Mouse (Mus musculus) hindbrain, embryonic 12.5 days (tissue): ENCODE data around the gene Smg6. TPM values are rescaled to one million over a fixed set of nuclear protein-coding genes. Genes with fewer than 3 reads are reported as not detected.
A peak's percentile ranks its signal among the peaks of the same experiment; 100 is the strongest.

Experiments
- ATAC-seq: fragments of 200-750 bp; cut with Nextera tagmentation; 2 replicates; pipeline ENCODE4 v1.8.0; 2017; ENCODE audit warnings: moderate TSS enrichment; ENCODE audit not compliant: low FRiP score
- H3K27ac ChIP-seq: fragments of 300-500 bp; sonication (generic); 2 replicates; pipeline ENCODE4 v1.5.1; 2016; ENCODE audit warnings: mild to moderate bottlenecking
- H3K27me3 ChIP-seq: fragments of 300-500 bp; sonication (generic); 2 replicates; pipeline ENCODE4 v1.6.1; 2016; ENCODE audit warnings: mild to moderate bottlenecking
- H3K36me3 ChIP-seq: fragments of 300-500 bp; sonication (generic); 2 replicates; pipeline ENCODE4 v1.6.1; 2016; ENCODE audit warnings: mild to moderate bottlenecking
- H3K4me1 ChIP-seq: fragments of 300-500 bp; sonication (generic); 2 replicates; pipeline ENCODE4 v1.6.1; 2016
- H3K4me2 ChIP-seq: fragments of 300-500 bp; sonication (generic); replicated peaks from 2 replicates; pipeline ENCODE4 v1.6.1; 2016; ENCODE audit warnings: mild to moderate bottlenecking
- H3K4me3 ChIP-seq: fragments of 300-500 bp; sonication (generic); 2 replicates; pipeline ENCODE4 v1.5.1; 2016; ENCODE audit warnings: mild to moderate bottlenecking
- H3K9ac ChIP-seq: fragments of 300-500 bp; sonication (generic); 2 replicates; pipeline ENCODE4 v1.6.1; 2016; ENCODE audit warnings: mild to moderate bottlenecking, moderate library complexity
- H3K9me3 ChIP-seq: fragments of 300-500 bp; sonication (generic); replicated peaks from 2 replicates; pipeline ENCODE4 v1.6.1; 2016; ENCODE audit warnings: mild to moderate bottlenecking
- WGBS: fragments of 180-500 bp; shearing (Covaris S2); methylation state at CpG from one replicate; pipeline ENCODE4 v1.1.7; 2016; 5-methylcytosine and 5-hydroxymethylcytosine counted together
- polyA plus RNA-seq: library from polyadenylated mRNA; unstranded; fragments of >200 nt; fragmentation: Nextera tagmentation; extraction: Ambion mirVana; gene quantifications from 2 replicates; pipeline ENCODE4 v1.2.1, GENCODE M21; 2016

Smg6 gene
- polyA plus RNA-seq, 1 experiment from 2014 or later = 23.6 TPM

GRCm38 (mm10) chr11:75013764-75014695 is 88.4 kb downstream of the Smg6 start:
- Histone ChIP-seq H3K4me1 (peaks cover 31% of the 10 kb centered on the region), H3K36me3 (no peaks in the 10 kb centered on the region), H3K4me3 (no peak overlapping the region), H3K27me3 (no peaks in the 10 kb centered on the region), H3K9me3 (no peaks in the 10 kb centered on the region), H3K27ac (peak overlapping the region; percentile 36), H3K9ac (no peak overlapping the region), H3K4me2 (no peak overlapping the region)
- 81% methylated on average over 12 of the region's 12 CpGs for WGBS
- no peak for ATAC-seq

DNA sequence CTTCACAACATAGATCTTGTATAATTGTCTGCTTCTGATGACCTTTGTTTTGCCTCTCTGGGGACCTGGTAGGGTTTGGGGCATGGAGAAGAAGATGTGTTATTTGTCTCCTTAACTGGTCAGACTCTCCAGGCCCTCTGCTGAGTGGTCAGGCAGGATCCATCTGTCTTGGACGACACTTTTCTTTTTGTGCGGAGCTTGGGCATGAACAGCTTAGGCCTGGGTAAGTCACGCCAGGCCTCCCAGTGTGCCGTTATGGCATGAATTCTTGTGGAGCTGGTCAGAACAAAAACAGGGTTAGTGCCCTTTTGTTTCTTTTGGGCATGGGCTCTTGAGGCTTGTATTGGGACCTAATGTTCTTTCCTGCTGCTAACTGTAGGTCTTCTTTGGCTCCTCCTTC is 89.2 kb downstream of the Smg6 start:
- Histone ChIP-seq H3K27me3 (no peaks in the 10 kb centered on the region), H3K4me3 (no peak overlapping the region), H3K27ac (peak overlapping the region; percentile 36; the same call in 1 of the 2 replicates), H3K9ac (no peak overlapping the region), H3K9me3 (no peaks in the 10 kb centered on the region), H3K4me1 (peaks cover 31% of the 10 kb centered on the region), H3K4me2 (no peak overlapping the region), H3K36me3 (no peaks in the 10 kb centered on the region)
- no peak for ATAC-seq
- 34% methylated on average over 4 of the region's 4 CpGs for WGBS

DNA sequence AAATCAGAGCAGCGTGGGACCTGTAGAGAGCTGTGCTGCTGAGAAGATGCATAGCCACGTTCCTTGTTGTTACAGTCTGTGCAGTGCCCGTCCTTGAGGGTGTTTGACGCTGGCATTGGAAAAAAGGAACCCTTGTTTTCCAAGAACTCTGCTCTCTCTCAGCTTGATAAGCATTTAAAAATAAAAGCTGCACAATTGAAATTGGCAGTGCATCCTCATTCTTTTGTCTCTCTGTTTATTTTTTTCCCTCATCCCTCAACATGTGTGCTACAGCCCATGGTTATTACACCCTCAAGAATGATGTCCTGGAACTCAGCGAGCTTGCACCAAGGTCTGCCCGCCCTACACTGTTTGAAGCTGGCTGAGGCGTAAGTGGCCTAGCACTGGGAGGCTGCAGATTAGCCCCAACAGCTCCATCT is 89.8 kb downstream of the Smg6 start:
- H3K9me3 ChIP-seq = no peaks in the 10 kb centered on the region
- H3K36me3 ChIP-seq = no peaks in the 10 kb centered on the region
- peaks cover 31% of the 10 kb centered on the region for H3K4me1 ChIP-seq
- H3K4me3 ChIP-seq = no peak overlapping the region
- 75% methylated on average over 7 of the region's 7 CpGs for WGBS
- peak overlapping the region; percentile 35; the same call in 1 of the 2 replicates for H3K27ac ChIP-seq
- no peak overlapping the region for H3K4me2 ChIP-seq
- no peak for ATAC-seq
- H3K9ac ChIP-seq = no peak overlapping the region
- H3K27me3 ChIP-seq = no peaks in the 10 kb centered on the region

DNA sequence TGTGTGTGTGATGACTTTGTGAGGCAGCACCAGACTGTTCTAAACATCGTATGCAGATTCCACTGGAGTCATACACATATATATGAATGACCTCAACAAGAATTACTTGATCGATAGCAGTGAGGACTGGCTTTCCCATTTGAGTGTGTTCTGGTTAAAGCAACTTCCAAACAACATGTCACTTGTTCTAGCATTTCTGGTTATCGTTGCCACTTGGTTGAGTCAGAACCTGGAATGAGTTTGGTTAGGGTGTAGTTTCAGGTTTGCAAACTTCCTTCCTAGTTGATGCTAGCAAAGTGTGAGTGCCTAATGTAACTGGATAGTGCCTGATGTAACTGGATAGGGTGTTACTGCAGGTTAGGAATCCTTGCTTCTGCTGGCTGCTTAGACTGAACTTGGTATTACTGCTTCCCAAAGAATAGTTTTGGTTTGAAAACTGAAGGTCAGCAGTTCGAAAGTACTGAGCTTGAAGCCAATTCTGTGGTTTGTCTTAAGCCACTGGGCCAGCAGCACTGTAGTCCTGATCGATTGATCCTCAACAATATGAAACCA is 90.8 kb downstream of the Smg6 start:
- no peaks in the 10 kb centered on the region for H3K36me3 ChIP-seq
- H3K4me2 ChIP-seq = no peak overlapping the region
- H3K4me3 ChIP-seq = no peak overlapping the region
- no peak overlapping the region for H3K9ac ChIP-seq
- H3K9me3 ChIP-seq = no peaks in the 10 kb centered on the region
- H3K27me3 ChIP-seq = no peaks in the 10 kb centered on the region
- no peak for ATAC-seq
- 86% methylated on average over 5 of the region's 5 CpGs for WGBS
- H3K4me1 ChIP-seq = peaks cover 31% of the 10 kb centered on the region
- H3K27ac ChIP-seq = no peak overlapping the region

DNA sequence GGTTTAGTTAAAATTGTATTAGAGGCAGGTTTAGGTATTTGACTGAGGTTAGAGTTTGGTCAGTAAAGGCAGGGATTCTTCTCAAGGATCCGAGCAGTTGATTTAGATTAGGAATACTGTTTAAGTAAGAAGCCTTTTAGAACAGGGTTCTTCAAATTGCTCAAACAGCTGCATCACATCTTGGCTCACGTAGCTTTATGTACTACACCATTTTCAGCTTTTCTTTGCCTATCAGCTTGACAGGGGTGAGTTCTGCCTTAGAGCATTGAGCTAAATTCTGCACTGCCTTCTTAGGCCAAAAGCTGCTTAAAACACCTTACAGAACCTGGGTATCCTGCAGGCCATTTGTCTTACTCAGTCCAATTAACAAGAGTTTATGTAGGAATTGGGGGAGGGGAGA is 92.2 kb downstream of the Smg6 start:
- no peak overlapping the region for H3K4me3 ChIP-seq
- H3K4me2 ChIP-seq = no peak overlapping the region
- H3K27ac ChIP-seq = no peak overlapping the region
- no peaks in the 10 kb centered on the region for H3K27me3 ChIP-seq
- H3K36me3 ChIP-seq = no peaks in the 10 kb centered on the region
- 85% methylated on average over 2 of the region's 2 CpGs for WGBS
- no peak overlapping the region for H3K9ac ChIP-seq
- H3K9me3 ChIP-seq = no peaks in the 10 kb centered on the region
- peaks cover 24% of the 10 kb centered on the region for H3K4me1 ChIP-seq
- no peak for ATAC-seq

DNA sequence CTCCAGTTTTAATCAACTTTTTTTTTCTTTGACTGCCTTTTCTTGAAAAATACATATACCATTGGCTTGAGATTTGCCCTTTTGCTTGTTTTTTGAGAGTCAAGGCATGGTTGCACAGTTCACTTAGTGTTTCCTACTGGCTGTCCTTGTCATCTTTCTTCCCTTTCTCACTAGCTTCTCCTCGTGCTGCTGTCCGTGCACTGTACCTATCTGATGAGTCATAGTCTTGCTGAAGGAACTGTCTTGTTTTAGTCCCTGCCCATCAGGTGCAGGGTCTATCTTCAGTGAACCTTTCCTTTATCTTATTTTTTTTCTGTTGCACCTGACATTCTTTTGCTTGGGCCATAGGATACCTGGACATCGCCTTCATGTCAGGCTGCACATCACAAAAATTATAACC is 101.4 kb downstream of the Smg6 start:
- no peaks in the 10 kb centered on the region for H3K36me3 ChIP-seq
- no peak overlapping the region for H3K9ac ChIP-seq
- H3K4me1 ChIP-seq = peaks cover 4% of the 10 kb centered on the region; the same call in 1 of the 2 replicates
- H3K27ac ChIP-seq = no peak overlapping the region
- H3K27me3 ChIP-seq = no peaks in the 10 kb centered on the region
- H3K4me3 ChIP-seq = no peak overlapping the region
- no peak overlapping the region for H3K4me2 ChIP-seq
- no peak for ATAC-seq
- 90% methylated on average over 3 of the region's 3 CpGs for WGBS
- no peaks in the 10 kb centered on the region for H3K9me3 ChIP-seq

DNA sequence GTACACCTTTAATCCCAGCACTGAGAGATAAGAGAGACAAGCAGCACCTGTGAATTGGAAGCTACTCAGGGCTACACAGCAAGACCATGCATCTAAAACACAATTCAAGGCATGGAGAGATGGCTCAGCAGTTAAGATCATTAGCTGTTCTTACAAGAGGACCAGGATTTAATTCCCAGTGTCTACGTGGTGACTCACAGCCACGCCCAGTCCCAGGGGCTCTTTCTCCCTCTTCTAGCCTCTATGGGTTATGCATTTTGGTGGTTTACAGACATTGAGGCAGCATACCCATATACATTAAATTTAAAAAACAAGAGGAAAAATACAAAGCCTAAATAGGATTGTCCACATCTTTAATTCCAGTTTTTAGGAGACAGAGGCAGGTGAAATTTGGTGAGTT is 102.0 kb downstream of the Smg6 start:
- Histone ChIP-seq H3K9ac (no peak overlapping the region), H3K27ac (no peak overlapping the region), H3K4me3 (no peak overlapping the region), H3K36me3 (no peaks in the 10 kb centered on the region), H3K4me2 (no peak overlapping the region), H3K4me1 (peaks cover 4% of the 10 kb centered on the region; the same call in 1 of the 2 replicates), H3K9me3 (no peaks in the 10 kb centered on the region), H3K27me3 (no peaks in the 10 kb centered on the region)
- ATAC-seq = no peak
- 77% methylated on average over 2 of the region's 2 CpGs for WGBS

- no peak overlapping the region for H3K27ac ChIP-seq
- no peak overlapping the region for H3K9ac ChIP-seq
- no peaks in the 10 kb centered on the region for H3K36me3 ChIP-seq
- no peaks in the 10 kb centered on the region for H3K27me3 ChIP-seq
- H3K9me3 ChIP-seq = no peaks in the 10 kb centered on the region
- 57% methylated on average over 2 of the region's 2 CpGs for WGBS
- no peak overlapping the region for H3K4me3 ChIP-seq
- no peak for ATAC-seq
- no peak overlapping the region for H3K4me2 ChIP-seq
- peaks cover 4% of the 10 kb centered on the region; the same call in 1 of the 2 replicates for H3K4me1 ChIP-seq
These were observed 105.6 kb downstream of the Smg6 start for GRCm38 (mm10) chr11:75031251-75031650.

DNA sequence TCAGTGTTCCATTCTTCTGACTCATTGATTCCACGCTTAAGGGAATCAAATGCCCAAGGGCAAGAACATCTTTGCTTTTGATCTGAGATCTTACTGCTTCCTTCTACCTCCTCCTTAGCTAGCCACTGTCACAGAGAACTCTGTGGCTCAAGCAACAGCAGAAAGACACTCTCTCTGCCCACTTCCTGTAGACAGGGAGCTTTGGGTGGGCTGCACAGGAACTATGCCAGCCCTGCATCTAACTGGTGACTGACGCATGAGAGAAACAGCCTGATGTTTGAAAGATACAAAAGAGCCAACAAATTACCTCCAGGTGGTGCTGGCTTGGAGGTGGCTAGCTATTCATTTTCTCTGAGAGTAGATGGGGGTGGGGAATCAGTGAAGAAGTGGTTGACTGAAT is 107.3 kb downstream of the Smg6 start:
- WGBS = 80% methylated on average over 2 of the region's 2 CpGs
- H3K27ac ChIP-seq = no peak overlapping the region

GRCm38 (mm10) chr11:75033581-75034067 is 108.0 kb downstream of the Smg6 start:
- H3K4me2 ChIP-seq = no peak overlapping the region
- peaks cover 4% of the 10 kb centered on the region; the same call in 1 of the 2 replicates for H3K4me1 ChIP-seq
- H3K4me3 ChIP-seq = no peak overlapping the region
- no peaks in the 10 kb centered on the region for H3K27me3 ChIP-seq
- H3K27ac ChIP-seq = no peak overlapping the region
- WGBS = 85% methylated on average over 5 of the region's 5 CpGs
- ATAC-seq = no peak
- no peak overlapping the region for H3K9ac ChIP-seq
- no peaks in the 10 kb centered on the region for H3K9me3 ChIP-seq
- H3K36me3 ChIP-seq = peaks cover 3% of the 10 kb centered on the region; the same call in 1 of the 2 replicates

More for the DNA sequence above, 107.3 kb downstream of the Smg6 start:
- no peak overlapping the region for H3K4me3 ChIP-seq
- H3K9ac ChIP-seq = no peak overlapping the region
- no peaks in the 10 kb centered on the region for H3K9me3 ChIP-seq
- ATAC-seq = no peak
- no peaks in the 10 kb centered on the region for H3K27me3 ChIP-seq
- H3K4me1 ChIP-seq = peaks cover 4% of the 10 kb centered on the region; the same call in 1 of the 2 replicates
- no peaks in the 10 kb centered on the region for H3K36me3 ChIP-seq
- H3K4me2 ChIP-seq = no peak overlapping the region

DNA sequence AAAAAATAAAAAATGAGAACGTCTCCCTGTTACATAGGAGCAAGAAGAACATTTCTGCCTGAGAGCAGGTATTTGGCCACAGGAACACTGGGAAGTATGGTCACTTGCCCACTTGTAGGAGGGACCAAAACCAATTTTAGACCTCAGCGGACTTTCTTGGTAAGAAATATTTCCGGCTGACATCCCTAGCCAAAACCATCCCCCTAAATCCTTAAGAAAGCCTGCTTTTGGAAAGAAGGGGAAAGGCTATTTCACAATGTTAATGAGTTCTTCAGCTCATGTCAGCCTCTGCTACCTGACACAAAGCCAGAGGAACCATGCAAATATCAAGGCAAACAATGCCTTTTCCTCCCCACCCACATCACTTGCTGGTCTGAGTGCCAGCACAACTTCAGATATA is 108.5 kb downstream of the Smg6 start:
- Histone ChIP-seq H3K4me2 (no peak overlapping the region), H3K9me3 (no peaks in the 10 kb centered on the region), H3K4me3 (no peak overlapping the region), H3K4me1 (peaks cover 4% of the 10 kb centered on the region; the same call in 1 of the 2 replicates), H3K36me3 (peaks cover 4% of the 10 kb centered on the region; the same call in 1 of the 2 replicates), H3K27ac (no peak overlapping the region), H3K9ac (no peak overlapping the region), H3K27me3 (no peaks in the 10 kb centered on the region)
- WGBS = 94% methylated on average over 3 of the region's 3 CpGs
- ATAC-seq = no peak

GRCm38 (mm10) chr11:75044333-75044732 is 118.7 kb downstream of the Smg6 start:
- no peak overlapping the region for H3K9ac ChIP-seq
- H3K9me3 ChIP-seq = no peaks in the 10 kb centered on the region
- H3K4me2 ChIP-seq = no peak overlapping the region
- ATAC-seq = no peak
- H3K36me3 ChIP-seq = peaks cover 18% of the 10 kb centered on the region
- H3K27ac ChIP-seq = no peak overlapping the region
- peaks cover 6% of the 10 kb centered on the region for H3K4me1 ChIP-seq
- no peaks in the 10 kb centered on the region for H3K27me3 ChIP-seq
- 89% methylated on average over 3 of the region's 3 CpGs for WGBS
- H3K4me3 ChIP-seq = no peak overlapping the region
